Mouse (Mus musculus): Measurements from ENCODE around the gene Dbn1.
A peak's percentile ranks its signal among the peaks of the same experiment; 100 is the strongest.

Gene Dbn1

DNA sequence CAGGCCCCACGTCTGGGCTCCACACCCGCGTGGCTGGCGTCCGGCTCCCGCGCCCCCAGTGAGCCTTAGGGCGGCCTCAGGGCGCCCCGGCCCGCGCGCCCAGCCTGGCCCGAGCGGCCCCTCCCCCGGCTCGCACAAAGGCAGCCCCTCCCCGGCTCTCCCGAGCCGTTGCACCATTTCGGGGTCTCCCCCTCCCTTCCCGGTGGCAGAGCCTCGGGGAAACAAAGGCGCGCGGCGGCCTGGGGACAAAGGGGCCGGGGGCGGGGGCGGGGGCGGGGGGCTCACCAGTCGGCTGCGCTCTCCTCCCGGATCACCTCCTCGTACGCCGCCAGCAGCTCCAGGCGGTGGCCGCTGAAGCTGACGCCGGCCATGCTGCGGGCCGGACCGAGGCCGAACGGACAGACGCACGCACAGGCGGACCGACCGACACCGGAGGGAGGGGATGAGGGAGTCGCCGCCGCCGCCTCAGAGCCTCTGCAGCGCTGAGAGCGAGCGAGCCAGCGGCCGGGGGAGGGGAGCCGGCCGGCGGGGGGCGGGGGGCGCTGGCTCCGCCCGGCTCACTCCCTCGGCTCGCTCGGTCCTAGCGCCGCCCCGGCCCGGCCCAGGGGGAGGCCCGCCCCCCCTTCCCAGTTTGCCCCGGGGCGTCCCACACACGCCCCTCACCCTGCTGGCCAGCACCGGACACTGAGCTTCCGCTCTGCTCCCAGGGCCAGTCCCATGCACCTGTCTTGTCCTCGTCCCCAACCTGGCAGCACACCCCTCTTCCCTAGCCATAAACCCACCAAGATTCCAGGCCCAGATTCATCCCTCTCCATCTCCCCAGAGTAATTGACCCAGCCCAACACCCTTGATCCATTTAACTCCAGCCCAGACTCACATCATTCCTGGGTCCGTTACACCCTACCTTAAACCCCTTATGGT, at the start of gene Dbn1:
Dbn1 (minus strand) TSS at position 534 of the 921 bp plus-strand sequence.
- no peak for DNase-seq (ENCODE audit: low spot score in 2 of 2)

DNA sequence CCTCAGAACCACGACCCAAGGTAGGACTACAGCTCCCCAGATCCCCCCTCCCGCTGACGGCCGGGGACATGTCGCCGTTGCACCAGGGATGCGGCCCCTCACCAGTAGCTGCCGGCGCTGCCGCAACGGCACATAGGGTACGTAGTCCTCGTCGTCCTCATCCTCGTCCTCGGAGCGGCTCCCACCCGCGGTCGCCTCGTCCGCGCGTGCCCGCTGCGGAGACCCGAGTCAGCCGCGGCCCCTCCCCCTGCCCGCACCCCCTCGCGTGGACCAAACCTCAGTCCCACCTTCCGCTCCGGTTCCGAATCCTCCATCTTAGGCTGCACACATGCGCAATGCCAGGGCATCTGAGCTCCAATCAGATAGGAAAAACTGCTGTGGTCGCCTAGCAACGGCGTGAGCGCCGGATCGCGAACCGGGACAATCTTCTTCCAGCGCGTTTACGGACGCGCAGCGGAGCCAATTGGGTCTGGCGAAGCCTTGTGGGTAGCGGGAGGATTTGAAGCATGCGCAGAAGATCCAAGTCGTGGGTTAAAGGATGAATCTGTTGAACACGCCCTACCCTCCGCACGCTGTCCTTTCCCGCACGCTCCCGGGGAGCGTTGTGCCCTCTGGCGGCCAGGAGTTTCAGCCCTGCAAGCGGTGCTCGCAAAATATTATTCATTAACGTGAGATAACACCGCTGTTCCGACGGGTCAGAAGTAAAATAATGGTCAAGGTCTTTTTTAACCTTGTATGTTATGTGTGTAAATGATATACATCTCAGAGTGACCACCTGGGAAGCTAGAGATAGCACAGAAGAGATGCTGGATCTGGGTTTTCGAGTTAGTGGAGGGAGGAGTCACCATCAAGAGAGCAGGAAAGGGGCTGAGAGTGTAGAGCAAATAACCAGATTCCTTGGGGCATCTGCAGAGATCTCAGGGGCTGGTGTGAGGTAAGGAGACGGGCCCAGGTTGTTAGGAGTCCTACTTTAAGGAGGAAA, 48.6 kb upstream of the Dbn1 start, which contains the start of gene Ddx41:
Ddx41 (minus strand) TSS at position 465 of the 982 bp plus-strand sequence.
- DNase-seq (ENCODE audit: low spot score in 2 of 2), result peak; percentile 99 to 100

DNA sequence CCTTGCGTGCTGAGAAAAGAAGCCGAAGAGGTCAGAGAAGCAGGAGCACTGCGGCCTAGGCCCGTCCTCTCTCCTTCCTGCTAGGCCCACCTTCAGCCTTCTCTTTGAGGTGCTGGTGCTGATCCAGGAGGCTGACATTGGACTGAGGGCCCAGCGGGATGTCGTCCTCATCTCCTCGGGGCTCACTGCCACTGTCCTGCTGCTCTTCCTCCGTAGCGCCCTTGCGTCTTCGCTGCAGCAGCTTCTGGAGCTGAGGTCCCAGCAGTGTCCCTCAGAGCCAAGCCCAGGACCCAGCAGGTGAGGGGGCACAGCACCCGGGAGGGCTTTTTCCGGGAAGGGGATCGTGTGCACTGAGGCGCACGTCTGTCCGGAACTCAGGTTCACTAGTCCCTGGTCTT, 47.9 kb upstream of the Dbn1 start:
- no peak for DNase-seq (ENCODE audit: low spot score in 2 of 2)

DNA sequence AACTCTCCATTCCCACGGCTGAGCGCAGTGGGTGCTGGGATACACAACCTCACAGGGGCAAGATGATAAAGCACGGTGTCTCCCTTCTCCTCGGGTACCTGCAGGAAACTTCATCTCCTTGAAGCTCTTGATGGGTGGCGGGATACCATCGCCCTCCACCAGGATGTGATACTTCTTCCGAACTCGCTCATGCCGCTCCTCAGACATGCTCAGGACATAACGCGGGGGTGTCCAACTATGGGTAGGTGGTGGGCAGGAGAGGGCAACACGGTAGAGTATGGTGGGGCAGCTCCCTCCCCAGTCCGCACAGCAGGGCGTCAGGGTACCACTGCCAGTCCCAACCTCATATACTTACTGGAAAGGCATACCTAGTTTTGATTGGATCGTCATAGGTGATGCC, 47.3 kb upstream of the Dbn1 start:
- DNase-seq (ENCODE audit: low spot score in 2 of 2), result no peak

DNA sequence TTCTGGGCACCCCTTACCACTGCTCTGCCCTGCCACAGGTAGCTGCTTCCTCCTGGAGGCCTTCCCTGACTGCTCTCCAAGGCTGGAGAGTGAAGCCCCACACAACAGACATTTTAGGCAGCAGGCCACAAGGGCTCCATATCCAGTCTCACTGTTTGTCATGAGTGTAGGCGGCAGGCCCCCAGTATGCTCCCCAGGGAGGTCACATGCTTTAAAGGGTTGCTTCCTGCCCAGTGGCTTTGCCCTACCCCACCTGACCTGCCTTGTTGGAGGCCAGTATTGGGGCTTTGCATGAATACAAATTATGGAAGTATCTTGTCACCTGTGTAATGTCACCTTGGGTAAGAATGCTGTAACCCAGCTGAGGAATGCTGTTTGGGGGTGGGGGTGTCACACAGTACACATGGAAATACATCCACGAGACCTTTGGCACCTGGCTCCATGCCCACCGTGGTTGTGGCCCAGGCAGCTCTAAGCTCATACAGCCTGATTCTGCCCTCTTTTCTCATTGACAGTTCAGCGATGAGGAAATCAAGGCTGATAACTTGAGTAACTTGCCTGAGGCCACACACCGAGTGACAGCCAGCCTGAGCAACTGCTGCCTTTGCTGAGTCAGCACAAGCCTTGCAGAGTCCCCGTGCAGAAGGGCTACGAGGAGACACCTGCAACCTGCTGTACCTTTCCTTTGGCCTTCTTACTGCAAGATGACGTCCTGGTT, 41.4 kb upstream of the Dbn1 start, which contains the start of gene Dok3:
Dok3 (minus strand) TSS at position 99 of the 718 bp plus-strand sequence.
- no peak for DNase-seq (ENCODE audit: low spot score in 2 of 2)

DNA sequence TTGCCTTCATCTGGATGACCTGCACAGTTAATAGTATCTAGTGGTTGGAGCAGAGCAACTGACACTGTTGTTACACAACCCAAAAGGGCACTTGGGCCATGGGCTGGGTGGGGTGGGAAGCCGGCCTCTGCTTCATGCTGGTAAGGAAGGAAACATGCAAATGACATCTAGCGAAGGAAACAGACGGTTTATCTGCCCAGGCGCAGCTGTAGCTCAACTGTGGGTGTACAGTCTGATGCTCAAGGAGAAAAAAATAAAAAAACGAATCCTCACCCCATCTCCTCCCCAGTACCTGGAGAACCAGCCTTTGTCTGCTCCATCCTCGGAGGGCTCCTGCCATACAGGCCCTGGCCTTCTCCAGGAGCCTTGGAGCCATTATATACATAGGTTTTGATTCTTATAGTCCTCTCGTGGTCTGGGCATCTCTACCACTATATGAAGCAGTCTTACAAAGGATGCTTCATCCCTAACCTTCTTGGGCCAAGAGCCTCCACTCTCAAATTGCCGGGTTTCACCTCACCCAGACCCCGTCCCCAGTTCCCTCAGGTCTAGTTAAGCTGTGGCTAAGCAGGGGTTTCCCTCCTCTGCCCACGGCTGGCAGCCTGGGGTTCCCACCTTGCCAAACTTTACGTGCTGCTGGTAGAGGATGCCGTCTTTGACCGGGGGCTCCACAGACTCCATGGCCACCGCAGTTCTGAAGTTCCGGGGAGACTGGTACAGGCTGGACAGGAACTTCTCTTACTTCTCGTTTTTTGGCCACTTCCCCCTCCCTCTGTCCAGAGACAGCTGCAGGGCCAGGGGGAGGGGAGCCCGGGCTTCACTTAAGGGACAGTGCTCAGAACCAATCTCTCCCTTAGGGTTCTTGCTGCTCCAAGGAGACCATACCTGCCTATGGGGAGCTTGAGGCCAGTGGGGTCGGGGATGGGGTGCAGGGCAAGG, 40.2 kb upstream of the Dbn1 start:
- no peak for DNase-seq (ENCODE audit: low spot score in 2 of 2)

DNA sequence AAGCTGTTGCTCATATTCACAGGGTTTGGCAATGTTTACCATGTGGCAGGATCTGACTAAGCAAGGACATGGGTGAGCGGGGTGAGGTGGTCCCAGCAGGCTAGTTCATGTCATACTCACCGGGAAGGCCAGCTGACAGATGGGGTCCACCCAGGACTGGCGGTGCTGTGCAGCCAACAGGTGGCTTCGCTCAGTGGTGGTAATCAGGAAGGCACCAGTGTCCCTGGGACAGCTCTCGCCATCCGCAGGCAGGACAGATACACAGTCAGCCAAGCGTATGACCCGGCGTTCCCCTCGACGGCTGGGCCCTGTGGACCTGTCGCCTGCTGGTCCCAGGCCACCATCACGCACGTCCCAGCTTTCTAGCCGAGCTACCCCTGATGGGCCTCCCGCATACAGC, 39.3 kb upstream of the Dbn1 start:
- no peak for DNase-seq (ENCODE audit: low spot score in 2 of 2)

DNA sequence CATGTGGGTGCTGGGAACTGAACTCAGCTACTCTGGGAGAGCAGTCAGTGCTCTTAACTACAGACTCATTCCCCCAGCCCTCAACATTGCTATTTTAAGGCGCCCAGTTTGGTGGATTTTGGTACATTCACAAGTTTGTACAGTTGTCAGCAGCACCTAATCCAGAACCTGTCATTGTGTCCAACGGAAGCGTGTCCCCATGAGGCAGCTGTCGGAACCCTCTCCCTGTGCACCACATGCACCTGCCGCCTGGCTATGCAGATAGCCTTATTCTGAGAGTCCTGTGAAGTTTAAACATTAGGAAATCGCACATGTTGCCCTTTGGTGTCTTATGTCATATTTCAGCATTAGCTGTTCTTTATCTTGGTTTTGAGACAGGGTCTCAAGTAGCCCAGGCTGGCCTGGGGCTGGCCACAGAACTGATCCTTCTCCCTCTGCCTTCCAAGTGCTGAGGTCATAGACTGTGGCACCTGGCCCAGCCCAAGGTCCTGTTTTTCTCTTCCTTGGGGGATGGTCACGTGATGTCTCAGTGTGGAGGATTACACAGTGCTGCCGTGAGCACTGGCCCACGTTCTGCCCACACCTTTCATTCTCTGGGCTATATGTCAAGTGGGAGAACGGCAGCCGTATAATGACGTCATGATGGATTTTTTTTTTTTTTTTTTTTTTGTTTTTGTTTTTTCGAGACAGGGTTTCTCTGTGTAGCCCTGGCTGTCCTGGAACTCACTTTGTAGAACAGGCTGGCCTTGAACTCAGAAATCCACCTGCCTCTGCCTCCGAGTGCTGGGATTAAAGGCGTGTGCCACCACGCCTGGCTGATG, 38.0 kb upstream of the Dbn1 start:
- no peak for DNase-seq (ENCODE audit: low spot score in 2 of 2)

DNA sequence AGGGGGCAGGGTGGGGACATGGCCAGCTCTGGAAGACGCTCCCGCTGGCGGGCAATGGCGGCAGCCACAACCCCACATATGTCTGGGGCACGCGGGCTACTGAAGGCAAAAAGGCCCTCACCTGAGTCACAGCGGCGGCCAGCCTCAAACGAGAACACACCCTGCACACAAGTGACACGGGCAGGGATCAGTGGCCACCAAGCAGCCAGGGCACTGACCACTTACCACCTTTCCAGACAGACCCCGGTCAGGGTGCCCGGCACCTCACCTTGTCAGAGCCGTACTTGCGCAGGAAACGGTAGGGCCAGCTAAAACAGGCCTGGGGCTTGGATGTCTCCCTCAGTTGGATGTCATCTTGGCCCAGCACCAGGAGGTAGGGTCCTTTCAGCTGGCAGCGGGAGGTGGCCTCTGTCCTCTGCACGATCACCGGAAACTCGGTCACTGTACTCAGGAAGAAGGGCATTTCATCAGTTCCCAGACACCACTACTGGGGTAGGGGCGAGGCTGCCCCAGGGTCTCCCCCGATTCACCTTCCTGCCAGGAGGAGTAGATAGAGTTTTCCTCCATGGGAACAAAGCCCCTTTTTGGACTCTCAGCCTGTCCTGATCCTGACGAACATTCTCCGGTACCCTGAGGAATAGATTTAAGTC, 36.2 kb upstream of the Dbn1 start:
- no peak for DNase-seq (ENCODE audit: low spot score in 2 of 2)

DNA sequence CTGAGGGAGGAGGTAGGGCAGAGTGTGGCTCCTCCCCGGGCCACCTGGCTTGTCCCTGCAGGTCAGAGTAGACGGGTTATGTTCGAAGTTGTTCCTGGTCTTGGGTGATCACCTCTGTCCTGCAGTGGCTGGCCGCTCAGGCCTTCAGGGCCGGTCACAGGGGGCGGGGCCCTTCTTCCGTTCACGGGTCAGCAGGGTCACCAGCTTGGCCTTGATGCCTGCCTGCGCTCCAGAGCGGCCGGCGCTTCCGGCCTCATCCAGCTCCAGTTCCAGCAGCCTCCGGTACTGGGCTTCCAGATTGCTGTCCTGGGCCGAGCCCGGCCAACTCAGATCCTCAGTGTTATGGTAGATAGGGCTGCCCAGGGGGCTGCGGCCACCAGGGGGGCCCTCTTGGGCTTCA, 35.4 kb upstream of the Dbn1 start:
- DNase-seq (ENCODE audit: low spot score in 2 of 2), result peak; percentile 23 to 39

DNA sequence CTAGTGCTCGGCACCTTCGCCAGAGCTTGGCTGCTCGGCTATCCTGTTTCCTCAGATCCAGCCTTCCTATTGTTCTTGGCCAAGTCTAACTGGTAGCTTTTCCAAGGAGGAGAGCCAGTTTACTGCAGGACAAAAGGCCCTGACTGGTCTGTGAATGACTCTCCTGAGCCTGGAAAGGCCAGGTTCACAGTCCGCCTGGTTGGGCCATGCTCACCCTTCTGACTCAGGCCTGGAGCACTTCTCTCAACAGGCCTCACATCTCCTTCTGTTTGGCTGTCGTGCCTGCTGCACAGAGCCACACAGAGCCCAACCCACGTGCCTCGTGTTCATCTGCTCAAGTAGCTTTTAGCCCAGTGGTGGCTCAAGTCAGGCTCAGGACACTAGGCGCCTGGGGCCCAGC, 34.8 kb upstream of the Dbn1 start:
- DNase-seq (ENCODE audit: low spot score in 2 of 2), result peak in 1 of 2 experiments; percentile 21

DNA sequence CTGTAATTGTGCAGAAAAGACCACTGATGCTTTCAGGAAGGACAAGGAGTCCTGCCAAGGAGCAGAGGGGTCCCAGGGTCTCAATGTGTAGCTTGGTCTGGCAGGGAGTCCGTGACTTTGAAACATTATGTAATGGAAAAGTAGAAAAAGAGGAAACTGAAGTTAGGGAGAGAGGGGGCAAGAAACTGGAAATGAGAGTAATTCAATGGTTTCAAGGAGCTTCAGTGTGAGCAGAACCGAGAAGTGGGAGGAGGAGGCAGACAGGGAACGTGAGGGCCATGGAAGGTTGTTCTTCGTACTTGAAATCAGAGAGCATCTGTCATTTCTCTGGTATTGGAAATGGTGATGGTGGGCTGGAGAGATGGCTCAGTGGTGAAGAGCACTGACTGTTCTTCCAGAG, 31.7 kb upstream of the Dbn1 start:
- DNase-seq (ENCODE audit: low spot score in 2 of 2), result no peak

DNA sequence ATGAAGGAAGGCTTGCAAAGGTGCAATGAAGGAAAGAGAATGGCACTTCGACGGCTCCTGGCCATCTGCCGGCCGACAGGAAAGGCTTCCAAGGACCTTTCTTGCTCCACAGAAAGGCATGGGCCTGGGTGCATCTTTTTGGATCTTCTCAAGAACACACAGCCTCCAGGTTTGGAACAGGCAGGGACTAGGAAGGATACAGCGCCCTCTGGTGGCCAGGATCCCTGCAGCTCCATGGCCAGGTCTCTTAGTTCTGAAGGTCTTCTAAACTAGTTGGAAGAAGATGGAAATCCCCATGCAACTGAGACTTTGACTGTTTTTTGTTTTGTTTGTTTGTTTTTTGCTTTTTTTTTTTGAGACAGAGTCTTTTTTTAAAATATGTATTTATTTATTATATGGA, 29.0 kb upstream of the Dbn1 start:
- DNase-seq (ENCODE audit: low spot score in 2 of 2), result peak; percentile 67 to 85

DNA sequence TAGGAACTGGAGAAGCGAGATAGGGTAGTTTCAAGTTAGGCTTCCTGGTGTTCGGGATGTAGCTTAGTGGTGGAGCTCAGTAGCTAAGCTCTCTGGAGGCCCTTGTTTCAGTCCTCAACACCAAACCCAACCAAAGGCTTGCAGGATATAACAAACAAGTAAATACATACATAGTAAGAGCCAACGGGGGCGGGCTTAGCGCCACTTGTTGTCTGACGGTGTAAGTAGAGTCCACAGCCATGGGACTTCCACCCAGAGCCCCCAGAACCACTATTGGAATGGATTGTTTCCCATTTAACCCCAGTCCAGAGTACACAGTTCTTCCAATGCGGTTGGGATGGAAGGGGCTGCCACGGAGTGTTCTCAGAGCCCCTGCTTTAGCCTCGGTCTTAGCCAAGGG, 25.9 kb upstream of the Dbn1 start:
- DNase-seq (ENCODE audit: low spot score in 2 of 2), result no peak

DNA sequence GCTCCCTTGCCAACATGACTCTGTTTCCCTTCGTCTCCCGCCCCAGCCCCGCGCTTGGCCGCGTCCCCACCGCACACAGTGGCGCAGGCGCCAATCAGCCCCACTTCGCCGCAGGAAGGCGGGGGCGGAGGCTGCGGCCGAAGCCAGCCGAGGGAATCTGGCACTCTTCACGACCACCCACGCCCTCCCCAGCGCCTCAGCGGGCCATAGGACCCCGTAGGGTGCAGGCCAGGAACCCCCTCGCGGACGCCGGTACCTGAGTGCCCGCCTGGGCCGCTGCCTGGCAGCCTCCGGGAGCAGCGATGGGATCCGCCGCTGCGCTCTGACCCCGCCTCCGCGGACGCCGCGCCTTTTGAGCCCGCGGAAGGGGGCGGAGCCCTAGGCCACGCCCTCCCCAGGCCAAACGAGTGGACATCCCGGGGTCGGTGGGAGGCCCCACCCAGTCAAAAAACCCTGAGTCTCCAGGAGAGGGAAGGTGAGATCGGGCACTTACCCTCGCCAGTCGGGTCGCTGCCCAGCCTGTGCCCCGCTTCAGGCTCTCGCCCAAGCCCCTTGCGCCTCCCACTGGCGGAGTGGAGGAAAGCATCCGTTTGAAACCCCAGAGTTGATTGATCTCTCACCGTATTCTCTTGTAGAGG, 25.3 kb upstream of the Dbn1 start, which contains the start of gene Pdlim7:
Pdlim7 (minus strand) TSS at position 566 of the 638 bp plus-strand sequence.
- peak; percentile 86 to 97 for DNase-seq (ENCODE audit: low spot score in 2 of 2)

DNA sequence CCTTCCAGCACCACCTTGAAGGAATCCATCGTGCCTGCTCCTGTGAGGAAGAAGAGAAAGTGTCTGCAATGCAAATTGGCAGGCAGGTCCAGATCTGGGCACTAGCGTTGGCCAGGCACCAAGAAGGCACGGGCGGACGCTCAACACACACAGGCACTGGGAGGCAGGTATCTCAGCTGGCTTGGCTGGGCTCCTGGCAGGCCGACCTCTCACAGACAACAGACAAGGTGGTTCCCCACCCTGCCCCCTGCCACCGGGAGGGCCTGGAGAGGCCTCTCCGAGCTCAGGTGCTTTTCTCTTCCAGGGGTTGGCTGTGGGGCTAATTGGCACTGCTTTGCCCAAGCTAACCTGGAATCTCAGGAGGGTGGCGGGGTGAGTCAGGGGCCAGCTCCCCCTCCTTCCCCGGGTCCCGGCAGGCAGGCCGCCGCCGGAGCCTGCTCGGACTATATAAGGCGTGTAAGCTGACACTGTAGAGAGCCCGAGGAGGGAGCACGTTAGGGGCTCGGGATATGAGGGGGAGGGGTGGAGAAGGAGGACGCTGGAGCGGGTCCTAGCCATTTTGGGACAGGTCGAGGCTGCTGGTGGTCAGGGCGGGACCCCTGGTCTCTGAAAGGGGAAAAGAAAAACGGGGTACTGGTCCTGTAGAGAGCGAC, 24.6 kb upstream of the Dbn1 start:
- DNase-seq (ENCODE audit: low spot score in 2 of 2), result peak; percentile 54 to 63

DNA sequence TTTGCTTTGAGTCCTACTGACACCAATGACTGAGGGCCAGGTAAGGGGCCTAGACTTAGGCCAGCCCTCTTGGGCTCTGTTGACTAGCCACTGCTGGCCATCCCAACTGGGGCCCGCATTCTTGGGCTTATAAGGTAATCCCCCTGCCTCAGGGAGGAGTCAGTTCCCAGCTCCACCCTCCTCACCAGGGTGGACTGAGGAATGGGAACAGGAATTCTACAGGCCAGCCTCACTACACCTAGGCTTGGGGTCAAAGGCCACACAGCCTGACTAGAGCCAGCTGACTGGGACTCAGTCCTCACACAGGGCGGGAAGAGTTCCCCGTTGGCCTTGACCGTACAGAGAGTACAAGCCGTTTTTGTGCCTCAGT, 23.6 kb upstream of the Dbn1 start:
- no peak for DNase-seq (ENCODE audit: low spot score in 2 of 2)
